ENCODE assay signal across 14 mouse cellular contexts in genomic region chr16:32059840-32060523, GRCm38 (mm10). TPM values are rescaled to one million over a fixed set of nuclear protein-coding genes. Genes with fewer than 3 reads are reported as not detected.
DNase-seq lines count a peak whose midpoint lies in the region; ATAC-seq and TF ChIP-seq lines count a peak whose summit lies in the region.
"Had no signal": no experiment of that assay in that cellular context is flagged by ENCODE, and none has a peak within 500 bp of the region (broad histone marks: within the 10 kb centered on the region; RNA-seq: fewer than 3 reads in every experiment).

No protein-coding gene starts in this region.

- no peak overlapping the region for H3K9ac ChIP-seq in liver, adult 2 months (ENCODE audit: low read depth, low read length)
- H3K9ac ChIP-seq: embryonic facial prominence, embryonic 13.5 days; neural tube, embryonic 12.5 days; stomach, embryonic 15.5 days had no signal

- no peak for TF ChIP-seq CTCF in liver, adult 2 months (IDR thresholded peaks at IDR 0.05; ENCODE audit: low read depth, low read length)

- 64% methylated on average over 6 of the region's 6 CpGs for WGBS in liver, adult 2 months

- no peak for ATAC-seq in cerebellum, adult (ENCODE audit: insufficient number of reproducible peaks, low FRiP score, low TSS enrichment)
- ATAC-seq: forebrain, embryonic 16.5 days; intestine, postnatal 0 days had no signal

- peak; percentile 26 for DNase-seq in liver, adult 2 months (ENCODE audit: extremely low read depth, low read depth, low spot score)
- DNase-seq in liver (no peak), NIH3T3 (ENCODE audit: low read depth) (peak; percentile 32)
- DNase-seq in lung, postnatal 25 days (ENCODE audit: low spot score): peak; percentile 42
- DNase-seq in thymus, postnatal 14 days: peak; percentile 53
- no peak for DNase-seq in adrenal gland, adult 8-10 months
- no peak for DNase-seq in embryo, embryonic 10 days (ENCODE audit: low spot score)
- DNase-seq: cerebellum, adult 18-20 months had no signal

- H3K27ac ChIP-seq in liver, adult 2 months (replicated peaks; ENCODE audit: insufficient read depth, low read depth, low read length): no peak overlapping the region
- H3K27ac ChIP-seq: embryonic facial prominence, embryonic 13.5 days; neural tube, embryonic 12.5 days; stomach, embryonic 15.5 days had no signal

- no peak for TF ChIP-seq POLR2A in liver, adult 2 months (IDR thresholded peaks at IDR 0.05; ENCODE audit: extremely low read depth, insufficient read depth, low read length)

- H3K4me3 ChIP-seq in liver, adult 2 months (ENCODE audit: insufficient read depth, low read depth, low read length): no peak overlapping the region
- H3K4me3 ChIP-seq: embryonic facial prominence, embryonic 13.5 days; neural tube, embryonic 12.5 days; stomach, embryonic 15.5 days had no signal

- H3K4me1 ChIP-seq in liver, adult 2 months (ENCODE audit: control insufficient read depth, insufficient read depth, low read length): peaks cover 13% of the 10 kb centered on the region
- H3K4me1 ChIP-seq: embryonic facial prominence, embryonic 13.5 days; neural tube, embryonic 12.5 days; stomach, embryonic 15.5 days had no signal

- no peaks in the 10 kb centered on the region for H3K36me3 ChIP-seq in liver, adult 2 months (ENCODE audit: control insufficient read depth, insufficient read depth, low read length)
- H3K36me3 ChIP-seq: embryonic facial prominence, embryonic 13.5 days; neural tube, embryonic 12.5 days had no signal

- H3K79me2 ChIP-seq in liver, adult 2 months (ENCODE audit: control insufficient read depth, insufficient read depth, low read length): peaks cover 36% of the 10 kb centered on the region

- no peaks in the 10 kb centered on the region for H3K27me3 ChIP-seq in liver, adult 2 months (ENCODE audit: control insufficient read depth, insufficient read depth, low read length)
- H3K27me3 ChIP-seq: embryonic facial prominence, embryonic 13.5 days; neural tube, embryonic 12.5 days; stomach, embryonic 15.5 days had no signal

RNA-seq across cellular contexts. Expression of gene Pak2, which starts 19.2 kb away (rescaled TPM):
- 11.0 and 11.8 TPM in 2 replicates for total RNA-seq in liver, adult 2 months (2014; rRNA removed)
- polyA plus RNA-seq in liver, adult 2 months (2012; rRNA removed): 5.8 and 6.3 TPM in 2 replicates
- total RNA-seq in adrenal gland, adult 8-10 months (2022): 10 to 100 TPM; 54.5 to 62.5 (median 60.6) TPM

RNA-seq across cellular contexts. Expression of gene Pigx, which starts 39.6 kb away (rescaled TPM):
- total RNA-seq in liver, adult 2 months (2014; rRNA removed): 37.7 and 40.5 TPM in 2 replicates
- 17.5 and 19.0 TPM in 2 replicates for polyA plus RNA-seq in liver, adult 2 months (2012; rRNA removed)
- total RNA-seq in adrenal gland, adult 8-10 months (2022): 10 to 100 TPM; 25.3 to 39.8 (median 33.4) TPM

RNA-seq across cellular contexts. Expression of gene Cep19, which starts 39.6 kb away (rescaled TPM):
- 6.0 and 6.5 TPM in 2 replicates for total RNA-seq in liver, adult 2 months (2014; rRNA removed)
- polyA plus RNA-seq in liver, adult 2 months (2012; rRNA removed): 7.6 and 10.1 TPM in 2 replicates
- total RNA-seq in adrenal gland, adult 8-10 months (2022): 10 to 100 TPM; 10.3 to 19.0 (median 14.6) TPM

RNA-seq across cellular contexts. Expression of gene Senp5, which starts 56.9 kb away (rescaled TPM):
- 10.8 and 12.8 TPM in 2 replicates for total RNA-seq in liver, adult 2 months (2014; rRNA removed)
- 3.6 and 3.7 TPM in 2 replicates for polyA plus RNA-seq in liver, adult 2 months (2012; rRNA removed)
- 10 to 100 TPM; 23.8 to 28.2 (median 25.8) TPM for total RNA-seq in adrenal gland, adult 8-10 months (2022)

Comparison
In these comparisons a context has a peak if more than half of its experiments do, and no peak if none do; other contexts are left out.
1. DNase-seq: peak in liver, adult 2 months (single experiment), NIH3T3 (single experiment), lung, postnatal 25 days (single experiment) and thymus, postnatal 14 days (single experiment); none in liver (single experiment), adrenal gland, adult 8-10 months (single experiment) and embryo, embryonic 10 days (single experiment).